Mouse (Mus musculus): ENCODE results near the gene Hrh1. TPM values are rescaled to one million over a fixed set of nuclear protein-coding genes. Genes with fewer than 3 reads are reported as not detected.
A peak's percentile ranks its signal among the peaks of the same experiment; 100 is the strongest.

Hrh1 gene
- polyA plus RNA-seq, 1 experiment from 2014 or later, result 0.17 TPM

GRCm38 (mm10) chr6:114394982-114395381, 2.8 kb upstream of the Hrh1 start:
- ATAC-seq (replicated peaks; ENCODE audit: low FRiP score, low read depth) (no peak), DNase-seq (ENCODE audit: low spot score) (no peak)
- Histone ChIP-seq H3K36me3 (ENCODE audit: insufficient read depth, low read length) (no peaks in the 10 kb centered on the region), H3K27ac (no peak overlapping the region), H3K9me3 (replicated peaks; ENCODE audit: low read length) (no peaks in the 10 kb centered on the region), H3K9ac (ENCODE audit: low read depth, low read length) (no peak overlapping the region), H3K4me1 (replicated peaks; ENCODE audit: insufficient read depth, low read length) (no peaks in the 10 kb centered on the region; the same call in 1 of the 2 replicates), H3K27me3 (ENCODE audit: insufficient read depth, low read length) (peaks cover 24% of the 10 kb centered on the region), H3K4me2 (ENCODE audit: low read length) (no peak overlapping the region), H3K4me3 (replicated peaks; ENCODE audit: low read depth, low read length) (no peak overlapping the region)
- 68% methylated on average over 4 of the region's 4 CpGs for WGBS
- no peak for TF ChIP-seq CTCF (IDR thresholded peaks at IDR 0.05; ENCODE audit: low read depth)

- ATAC-seq (replicated peaks; ENCODE audit: low FRiP score, low read depth) (no peak), DNase-seq (ENCODE audit: low spot score) (no peak)
- no peaks in the 10 kb centered on the region; the same call in 1 of the 2 replicates for H3K4me1 ChIP-seq (replicated peaks; ENCODE audit: insufficient read depth, low read length)
- H3K9ac ChIP-seq (ENCODE audit: low read depth, low read length), result no peak overlapping the region
- WGBS, result 65% methylated on average over 4 of the region's 4 CpGs
- no peak overlapping the region for H3K4me3 ChIP-seq (replicated peaks; ENCODE audit: low read depth, low read length)
- no peaks in the 10 kb centered on the region for H3K36me3 ChIP-seq (ENCODE audit: insufficient read depth, low read length)
- no peak for TF ChIP-seq CTCF (IDR thresholded peaks at IDR 0.05; ENCODE audit: low read depth)
- H3K27me3 ChIP-seq (ENCODE audit: insufficient read depth, low read length), result peaks cover 27% of the 10 kb centered on the region
- no peaks in the 10 kb centered on the region for H3K9me3 ChIP-seq (replicated peaks; ENCODE audit: low read length)
- H3K4me2 ChIP-seq (ENCODE audit: low read length), result no peak overlapping the region
- H3K27ac ChIP-seq, result no peak overlapping the region
These were observed 1.1 kb upstream of the Hrh1 start for GRCm38 (mm10) chr6:114396605-114397004.

- Histone ChIP-seq H3K9me3 (replicated peaks; ENCODE audit: low read length) (no peaks in the 10 kb centered on the region), H3K4me2 (ENCODE audit: low read length) (peak overlapping the region; percentile 90), H3K4me1 (replicated peaks; ENCODE audit: insufficient read depth, low read length) (no peaks in the 10 kb centered on the region; the same call in 1 of the 2 replicates), H3K4me3 (replicated peaks; ENCODE audit: low read depth, low read length) (peak overlapping the region; percentile 43), H3K36me3 (ENCODE audit: insufficient read depth, low read length) (no peaks in the 10 kb centered on the region), H3K27me3 (ENCODE audit: insufficient read depth, low read length) (peaks cover 31% of the 10 kb centered on the region), H3K27ac (no peak overlapping the region), H3K9ac (ENCODE audit: low read depth, low read length) (no peak overlapping the region)
- 11% methylated on average over 11 of the region's 11 CpGs for WGBS
- TF ChIP-seq CTCF (IDR thresholded peaks at IDR 0.05; ENCODE audit: low read depth), result no peak
- DNase-seq (ENCODE audit: low spot score) (no peak), ATAC-seq (replicated peaks; ENCODE audit: low FRiP score, low read depth) (no peak)
These were observed 456 bp upstream of the Hrh1 start for GRCm38 (mm10) chr6:114397280-114397679.

GRCm38 (mm10) chr6:114398626-114399025, 890 bp downstream of the Hrh1 start:
- Histone ChIP-seq H3K36me3 (ENCODE audit: insufficient read depth, low read length) (no peaks in the 10 kb centered on the region), H3K4me1 (replicated peaks; ENCODE audit: insufficient read depth, low read length) (peaks cover under 1% of the 10 kb centered on the region), H3K27ac (no peak overlapping the region), H3K27me3 (ENCODE audit: insufficient read depth, low read length) (peaks cover 31% of the 10 kb centered on the region), H3K9ac (ENCODE audit: low read depth, low read length) (no peak overlapping the region), H3K4me2 (ENCODE audit: low read length) (no peak overlapping the region), H3K9me3 (replicated peaks; ENCODE audit: low read length) (no peaks in the 10 kb centered on the region), H3K4me3 (replicated peaks; ENCODE audit: low read depth, low read length) (0 out of 2 replicates have a peak overlapping the region, but pooled peaks have one; percentile 43)
- peak; percentile 51 for TF ChIP-seq CTCF (IDR thresholded peaks at IDR 0.05; ENCODE audit: low read depth)
- ATAC-seq (replicated peaks; ENCODE audit: low FRiP score, low read depth) (no peak), DNase-seq (ENCODE audit: low spot score) (peak; percentile 44)
- WGBS, result 5% methylated on average over 9 of the region's 9 CpGs

GRCm38 (mm10) chr6:114400387-114400786, 2.7 kb downstream of the Hrh1 start:
- ATAC-seq (replicated peaks; ENCODE audit: low FRiP score, low read depth) (no peak), DNase-seq (ENCODE audit: low spot score) (no peak)
- Histone ChIP-seq H3K9me3 (replicated peaks; ENCODE audit: low read length) (no peaks in the 10 kb centered on the region), H3K4me1 (replicated peaks; ENCODE audit: insufficient read depth, low read length) (peaks cover 9% of the 10 kb centered on the region), H3K4me3 (replicated peaks; ENCODE audit: low read depth, low read length) (no peak overlapping the region), H3K27me3 (ENCODE audit: insufficient read depth, low read length) (peaks cover 31% of the 10 kb centered on the region), H3K4me2 (ENCODE audit: low read length) (no peak overlapping the region), H3K36me3 (ENCODE audit: insufficient read depth, low read length) (no peaks in the 10 kb centered on the region), H3K27ac (no peak overlapping the region), H3K9ac (ENCODE audit: low read depth, low read length) (no peak overlapping the region)
- no peak for TF ChIP-seq CTCF (IDR thresholded peaks at IDR 0.05; ENCODE audit: low read depth)
- WGBS, result 71% methylated on average over 10 of the region's 10 CpGs

- H3K9me3 ChIP-seq (replicated peaks; ENCODE audit: low read length), result no peaks in the 10 kb centered on the region
- peaks cover 31% of the 10 kb centered on the region for H3K27me3 ChIP-seq (ENCODE audit: insufficient read depth, low read length)
- H3K9ac ChIP-seq (ENCODE audit: low read depth, low read length), result no peak overlapping the region
- TF ChIP-seq CTCF (IDR thresholded peaks at IDR 0.05; ENCODE audit: low read depth), result no peak
- H3K4me2 ChIP-seq (ENCODE audit: low read length), result no peak overlapping the region
- 84% methylated on average over 8 of the region's 8 CpGs for WGBS
- DNase-seq (ENCODE audit: low spot score) (no peak), ATAC-seq (replicated peaks; ENCODE audit: low FRiP score, low read depth) (no peak)
- no peak overlapping the region for H3K27ac ChIP-seq
- peaks cover 9% of the 10 kb centered on the region for H3K4me1 ChIP-seq (replicated peaks; ENCODE audit: insufficient read depth, low read length)
- H3K36me3 ChIP-seq (ENCODE audit: insufficient read depth, low read length), result no peaks in the 10 kb centered on the region
- no peak overlapping the region for H3K4me3 ChIP-seq (replicated peaks; ENCODE audit: low read depth, low read length)
These were observed 3.1 kb downstream of the Hrh1 start for GRCm38 (mm10) chr6:114400841-114401240.

- H3K27ac ChIP-seq, result no peak overlapping the region
- H3K27me3 ChIP-seq (ENCODE audit: insufficient read depth, low read length), result peaks cover 25% of the 10 kb centered on the region
These were observed 4.4 kb downstream of the Hrh1 start for GRCm38 (mm10) chr6:114402161-114402560.

More at GRCm38 (mm10) chr6:114402161-114402560, 4.4 kb downstream of the Hrh1 start:
- Histone ChIP-seq H3K4me1 (replicated peaks; ENCODE audit: insufficient read depth, low read length) (peaks cover 9% of the 10 kb centered on the region), H3K4me3 (replicated peaks; ENCODE audit: low read depth, low read length) (no peak overlapping the region), H3K9me3 (replicated peaks; ENCODE audit: low read length) (no peaks in the 10 kb centered on the region), H3K9ac (ENCODE audit: low read depth, low read length) (no peak overlapping the region), H3K36me3 (ENCODE audit: insufficient read depth, low read length) (no peaks in the 10 kb centered on the region), H3K4me2 (ENCODE audit: low read length) (no peak overlapping the region)
- ATAC-seq (replicated peaks; ENCODE audit: low FRiP score, low read depth) (no peak), DNase-seq (ENCODE audit: low spot score) (no peak)
- WGBS, result 70% methylated on average over 2 of the region's 2 CpGs
- peak; percentile 39; the same call in 1 of the 2 replicates for TF ChIP-seq CTCF (IDR thresholded peaks at IDR 0.05; ENCODE audit: low read depth)

Measured in kidney, postnatal 0 days (tissue).